26 mouse cellular contexts compared by ENCODE assay signal in genomic region chr1:87252040-87252609, GRCm38 (mm10). TPM values are rescaled to one million over a fixed set of nuclear protein-coding genes. Genes with fewer than 3 reads are reported as not detected.
DNase-seq lines count a peak whose midpoint lies in the region; ATAC-seq lines count a peak whose summit lies in the region.
"Had no signal": no experiment of that assay in that cellular context is flagged by ENCODE, and none has a peak within 500 bp of the region (broad histone marks: within the 10 kb centered on the region; RNA-seq: fewer than 3 reads in every experiment).

No protein-coding gene starts in this region.

- peak overlapping the region; percentile 46 for H3K4me3 ChIP-seq in megakaryocyte, embryonic 14.5 days (replicated peaks)
- no peak overlapping the region for H3K4me3 ChIP-seq in liver, embryonic 13.5 days (replicated peaks)
- H3K4me3 ChIP-seq: embryonic facial prominence, embryonic 13.5 days; heart, embryonic 13.5 days; hindbrain, embryonic 13.5 days; limb, embryonic 10.5 days; midbrain, embryonic 13.5 days; myocyte had no signal

- WGBS in liver, embryonic 13.5 days (ENCODE audit: insufficient replicate concordance) = 19% methylated on average over 5 of the region's 5 CpGs

- peaks cover 55% of the 10 kb centered on the region for H3K27me3 ChIP-seq in megakaryocyte, embryonic 14.5 days (replicated peaks)
- peaks cover 14% of the 10 kb centered on the region; the same call in 1 of the 2 replicates for H3K27me3 ChIP-seq in liver, embryonic 13.5 days
- H3K27me3 ChIP-seq: embryonic facial prominence, embryonic 13.5 days; hindbrain, embryonic 13.5 days; midbrain, embryonic 13.5 days had no signal

- peak; percentile 6 for DNase-seq in liver, embryonic 13.5 days
- DNase-seq in layer of hippocampus, adult 9-11 months = no peak
- DNase-seq in lung, postnatal 14 days = no peak
- no peak for DNase-seq in spleen, adult 18-20 months
- DNase-seq: adrenal gland, adult 2 months; cerebellum, adult 9-10 months; kidney, adult 2 months; kidney, postnatal 36 days; lung, adult 18-20 months; lung, postnatal 36 days; right cerebral cortex, postnatal 14 days; thymus, adult 2 months had no signal

- H3K36me3 ChIP-seq in megakaryocyte, embryonic 14.5 days (replicated peaks; ENCODE audit: low read length) = no peaks in the 10 kb centered on the region
- no peaks in the 10 kb centered on the region for H3K36me3 ChIP-seq in liver, embryonic 13.5 days
- H3K36me3 ChIP-seq: embryonic facial prominence, embryonic 13.5 days; heart, embryonic 13.5 days; hindbrain, embryonic 13.5 days; limb, embryonic 10.5 days; midbrain, embryonic 13.5 days had no signal

- H3K9ac ChIP-seq in liver, embryonic 13.5 days = no peak overlapping the region
- H3K9ac ChIP-seq: embryonic facial prominence, embryonic 13.5 days; heart, embryonic 13.5 days; hindbrain, embryonic 13.5 days; midbrain, embryonic 13.5 days had no signal

- ATAC-seq in megakaryocyte, adult 5-6 weeks (ENCODE audit: poor library complexity, severe bottlenecking) = no peak
- ATAC-seq in common myeloid progenitor, adult 5-6 weeks (replicated peaks; ENCODE audit: low read depth, poor library complexity, severe bottlenecking) = peak; percentile 89
- peak; percentile 90 for ATAC-seq in liver, embryonic 13.5 days (ENCODE audit: low read depth)
- ATAC-seq: inflammation-experienced regulatory T-cells, adult 6 months; midbrain, embryonic 13.5 days had no signal

- no peak overlapping the region for H3K4me2 ChIP-seq in liver, embryonic 13.5 days
- H3K4me2 ChIP-seq: embryonic facial prominence, embryonic 13.5 days; heart, embryonic 13.5 days; hindbrain, embryonic 13.5 days; midbrain, embryonic 13.5 days had no signal

- no peak overlapping the region for H3K27ac ChIP-seq in liver, embryonic 13.5 days
- H3K27ac ChIP-seq: embryonic facial prominence, embryonic 13.5 days; heart, embryonic 13.5 days; hindbrain, embryonic 13.5 days; limb, embryonic 10.5 days; midbrain, embryonic 13.5 days had no signal

- H3K4me1 ChIP-seq in megakaryocyte, embryonic 14.5 days = peaks cover 15% of the 10 kb centered on the region
- 0 out of 2 replicates have a peak, but pooled peaks cover 3% of the 10 kb centered on the region for H3K4me1 ChIP-seq in liver, embryonic 13.5 days (replicated peaks)
- H3K4me1 ChIP-seq: embryonic facial prominence, embryonic 13.5 days; heart, embryonic 13.5 days; hindbrain, embryonic 13.5 days; limb, embryonic 10.5 days; midbrain, embryonic 13.5 days had no signal

- no peaks in the 10 kb centered on the region for H3K9me3 ChIP-seq in megakaryocyte, embryonic 14.5 days
- H3K9me3 ChIP-seq in liver, embryonic 13.5 days (replicated peaks) = no peaks in the 10 kb centered on the region
- H3K9me3 ChIP-seq: embryonic facial prominence, embryonic 13.5 days; heart, embryonic 13.5 days; hindbrain, embryonic 13.5 days; limb, embryonic 10.5 days; midbrain, embryonic 13.5 days had no signal

RNA-seq across cellular contexts. Expression of gene Efhd1, which starts 12.0 kb away (rescaled TPM):
- 0.10 TPM in 1 of 2 replicates, not detected in the other for polyA plus RNA-seq in megakaryocyte, embryonic 14.5 days (2012; ENCODE audit: insufficient read depth, low replicate concordance)
- total RNA-seq in megakaryocyte, adult 5-6 weeks (2015) = 0.07 TPM in 1 of 2 replicates, not detected in the other
- total RNA-seq in megakaryocyte, adult 5-6 weeks (2017) = not detected in 2 replicates
- total RNA-seq in common myeloid progenitor, adult 5-6 weeks (2017) = not detected in 2 replicates
- polyA plus RNA-seq in liver, embryonic 13.5 days (2015; fragmentation: Nextera tagmentation; extraction: Ambion mirVana) = 0.07 TPM in 1 of 2 replicates, not detected in the other
- polyA plus RNA-seq: inflammation-experienced regulatory T-cells, adult 6 months had no signal

RNA-seq across cellular contexts. Expression of gene Eif4e2, which starts 38.4 kb away (rescaled TPM):
- 21.2 and 24.1 TPM in 2 replicates for polyA plus RNA-seq in megakaryocyte, embryonic 14.5 days (2012; ENCODE audit: insufficient read depth, low replicate concordance)
- total RNA-seq in megakaryocyte, adult 5-6 weeks (2015) = 75.9 and 81.3 TPM in 2 replicates
- total RNA-seq in megakaryocyte, adult 5-6 weeks (2017) = 118 and 156 TPM in 2 replicates
- total RNA-seq in common myeloid progenitor, adult 5-6 weeks (2017) = 147 and 157 TPM in 2 replicates
- 101 and 109 TPM in 2 replicates for polyA plus RNA-seq in liver, embryonic 13.5 days (2015; fragmentation: Nextera tagmentation; extraction: Ambion mirVana)

RNA-seq across cellular contexts. Expression of gene Chrng, which starts 47.7 kb away (rescaled TPM):
- polyA plus RNA-seq in megakaryocyte, embryonic 14.5 days (2012; ENCODE audit: insufficient read depth, low replicate concordance) = not detected in 2 replicates
- not detected in 2 replicates for total RNA-seq in megakaryocyte, adult 5-6 weeks (2015)
- total RNA-seq in megakaryocyte, adult 5-6 weeks (2017) = not detected in 2 replicates
- total RNA-seq in common myeloid progenitor, adult 5-6 weeks (2017) = not detected in 2 replicates
- polyA plus RNA-seq in liver, embryonic 13.5 days (2015; fragmentation: Nextera tagmentation; extraction: Ambion mirVana) = 0.34 and 0.70 TPM in 2 replicates
- total RNA-seq: adrenal gland, adult 2 months; heart, postnatal 25 days; left cerebral cortex, adult 8-10 months had no signal
- polyA plus RNA-seq: adrenal gland, adult 2 months; cortical plate, adult 2 months; kidney, adult 2 months; midbrain, embryonic 13.5 days; neural tube, embryonic 14.5 days had no signal
